Comparison of ENCODE assay signal across 23 mouse cellular contexts in genomic region chr13:51972656-51973310, GRCm38 (mm10).
DNase-seq lines count a peak whose midpoint lies in the region; ATAC-seq and TF ChIP-seq lines count a peak whose summit lies in the region.
"Had no signal": no experiment of that assay in that cellular context is flagged by ENCODE, and none has a peak within 500 bp of the region (broad histone marks: within the 10 kb centered on the region; RNA-seq: fewer than 3 reads in every experiment).

No protein-coding gene starts in this region.

- H3K9ac ChIP-seq in lung, postnatal 0 days (replicated peaks; ENCODE audit: low read depth): no peak overlapping the region
- 0 out of 2 replicates have a peak overlapping the region, but pooled peaks have one; percentile 31 for H3K9ac ChIP-seq in limb, embryonic 12.5 days (replicated peaks)
- H3K9ac ChIP-seq: embryonic facial prominence, embryonic 12.5 days; heart, embryonic 15.5 days; liver, embryonic 14.5 days; midbrain, embryonic 15.5 days; stomach, embryonic 15.5 days had no signal

- WGBS in lung, postnatal 0 days: 47% methylated on average over 12 of the region's 12 CpGs
- 50% methylated on average over 12 of the region's 12 CpGs for WGBS in lung, adult 2 months
- WGBS in embryonic facial prominence, embryonic 10.5 days: 82% methylated on average over 12 of the region's 12 CpGs
- 32% methylated on average over 12 of the region's 12 CpGs for WGBS in limb, embryonic 12.5 days

- no peak for TF ChIP-seq CTCF in lung, postnatal 0 days (IDR thresholded peaks at IDR 0.05)
- no peak for TF ChIP-seq CTCF in lung, adult 2 months (IDR thresholded peaks at IDR 0.05; ENCODE audit: insufficient read depth, low read length)

- no peaks in the 10 kb centered on the region for H3K9me3 ChIP-seq in lung, postnatal 0 days (ENCODE audit: low read length)
- H3K9me3 ChIP-seq in embryonic facial prominence, embryonic 10.5 days: peaks cover 5% of the 10 kb centered on the region; the same call in 1 of the 2 replicates
- H3K9me3 ChIP-seq in limb, embryonic 12.5 days: peaks cover 6% of the 10 kb centered on the region
- H3K9me3 ChIP-seq: embryonic facial prominence, embryonic 12.5 days; heart, embryonic 15.5 days; midbrain, embryonic 15.5 days; stomach, embryonic 15.5 days had no signal

- H3K4me2 ChIP-seq in lung, postnatal 0 days (replicated peaks; ENCODE audit: low read depth, low read length): no peak overlapping the region
- H3K4me2 ChIP-seq in limb, embryonic 12.5 days: peak overlapping the region; percentile 44
- H3K4me2 ChIP-seq: embryonic facial prominence, embryonic 12.5 days; heart, embryonic 15.5 days; midbrain, embryonic 15.5 days; stomach, embryonic 15.5 days had no signal

- H3K4me1 ChIP-seq in lung, postnatal 0 days (ENCODE audit: insufficient read depth, low read depth, low read length): peaks cover 26% of the 10 kb centered on the region
- peaks cover 18% of the 10 kb centered on the region for H3K4me1 ChIP-seq in lung, adult 2 months (ENCODE audit: control insufficient read depth, insufficient read depth, low read length)
- H3K4me1 ChIP-seq in embryonic facial prominence, embryonic 10.5 days: peaks cover 59% of the 10 kb centered on the region
- H3K4me1 ChIP-seq in limb, embryonic 12.5 days (replicated peaks): peaks cover 64% of the 10 kb centered on the region

- no peak for TF ChIP-seq POLR2A in lung, adult 2 months (IDR thresholded peaks at IDR 0.05; ENCODE audit: borderline replicate concordance, extremely low read depth, low read depth, low read length)

- H3K36me3 ChIP-seq in lung, postnatal 0 days (ENCODE audit: insufficient read depth, low read length): no peaks in the 10 kb centered on the region
- no peaks in the 10 kb centered on the region for H3K36me3 ChIP-seq in embryonic facial prominence, embryonic 10.5 days (replicated peaks)
- H3K36me3 ChIP-seq in limb, embryonic 12.5 days: no peaks in the 10 kb centered on the region
- H3K36me3 ChIP-seq: embryonic facial prominence, embryonic 12.5 days; forebrain, embryonic 10.5 days; G1E; heart, embryonic 15.5 days; hindbrain, embryonic 10.5 days; midbrain, embryonic 15.5 days; stomach, embryonic 15.5 days had no signal

- no peak overlapping the region for H3K4me3 ChIP-seq in lung, postnatal 0 days (ENCODE audit: low read depth, low read length)
- H3K4me3 ChIP-seq in lung, adult 2 months (replicated peaks; ENCODE audit: extremely low read depth, low read depth, low read length): no peak overlapping the region
- no peak overlapping the region for H3K4me3 ChIP-seq in embryonic facial prominence, embryonic 10.5 days
- H3K4me3 ChIP-seq in limb, embryonic 12.5 days (replicated peaks): no peak overlapping the region; the same call in 1 of the 2 replicates
- H3K4me3 ChIP-seq: embryonic facial prominence, embryonic 12.5 days; forebrain, embryonic 10.5 days; heart, adult 2 months; heart, embryonic 15.5 days; hindbrain, embryonic 10.5 days; layer of hippocampus, adult 2 months; midbrain, embryonic 15.5 days; stomach, embryonic 15.5 days had no signal

- no peaks in the 10 kb centered on the region for H3K27me3 ChIP-seq in lung, postnatal 0 days (replicated peaks; ENCODE audit: insufficient read depth, low read length)
- no peaks in the 10 kb centered on the region for H3K27me3 ChIP-seq in embryonic facial prominence, embryonic 10.5 days (replicated peaks; ENCODE audit: low read depth, poor library complexity, severe bottlenecking)
- no peaks in the 10 kb centered on the region for H3K27me3 ChIP-seq in limb, embryonic 12.5 days
- H3K27me3 ChIP-seq: embryonic facial prominence, embryonic 12.5 days; heart, embryonic 15.5 days; midbrain, embryonic 15.5 days; stomach, embryonic 15.5 days had no signal

- no peak for ATAC-seq in lung, postnatal 0 days
- no peak for ATAC-seq in limb, embryonic 12.5 days (ENCODE audit: insufficient number of reproducible peaks, insufficient read depth, low FRiP score, low TSS enrichment, low read depth)
- no peak for ATAC-seq in CD4-positive, CD25-positive, alpha-beta regulatory T cell, adult 4 months
- ATAC-seq: hindbrain, postnatal 0 days; intestine, postnatal 0 days; midbrain, embryonic 15.5 days had no signal

- H3K27ac ChIP-seq in lung, postnatal 0 days (ENCODE audit: low read length): peak overlapping the region; percentile 32; the same call in 1 of the 2 replicates
- H3K27ac ChIP-seq in embryonic facial prominence, embryonic 10.5 days (replicated peaks): peak overlapping the region; percentile 54; the same call in 1 of the 2 replicates
- H3K27ac ChIP-seq in limb, embryonic 12.5 days: peak overlapping the region; percentile 92
- H3K27ac ChIP-seq: forebrain, embryonic 10.5 days; heart, adult 2 months; heart, embryonic 15.5 days; hindbrain, embryonic 10.5 days; hindbrain, postnatal 0 days; layer of hippocampus, adult 2 months; liver, embryonic 14.5 days; midbrain, embryonic 15.5 days; stomach, embryonic 15.5 days had no signal

- TF ChIP-seq EP300 in lung, postnatal 0 days (IDR thresholded peaks at IDR 0.05): no peak

- DNase-seq in lung, postnatal 0 days (ENCODE audit: low spot score): peak; percentile 45
- no peak for DNase-seq in lung, adult 2 months
- DNase-seq in embryonic facial prominence, embryonic 10.5 days (ENCODE audit: low spot score): no peak
- DNase-seq in left cerebral cortex, adult 11 months (ENCODE audit: low spot score): no peak
- no peak for DNase-seq in adrenal gland, postnatal 10 days
- DNase-seq: cerebellum, adult 9-11 months; heart, adult 2 months; layer of hippocampus, postnatal 36 days; lung, postnatal 14 days; thymus, adult 2 months had no signal

Comparison
In these comparisons a context has a peak if more than half of its experiments do, and no peak if none do; other contexts are left out.
1. H3K27ac ChIP-seq: peak in every context shown above with its lines; median percentile 92 in limb, embryonic 12.5 days; 54 in embryonic facial prominence, embryonic 10.5 days; 32 in lung, postnatal 0 days.